Mouse (Mus musculus): ENCODE measurements at regions not wholly inside any gene's neighbourhood (a gene's known extent, or its start where the extent isn't known, plus 50 kb on each side); places are given as distances from the start of the nearest gene placed in this dataset.
"Not testable (repeated sequence)": the region's sequence is repeated elsewhere in the genome, so short reads cannot be mapped to it uniquely, and the experiment has no call there.

DNA sequence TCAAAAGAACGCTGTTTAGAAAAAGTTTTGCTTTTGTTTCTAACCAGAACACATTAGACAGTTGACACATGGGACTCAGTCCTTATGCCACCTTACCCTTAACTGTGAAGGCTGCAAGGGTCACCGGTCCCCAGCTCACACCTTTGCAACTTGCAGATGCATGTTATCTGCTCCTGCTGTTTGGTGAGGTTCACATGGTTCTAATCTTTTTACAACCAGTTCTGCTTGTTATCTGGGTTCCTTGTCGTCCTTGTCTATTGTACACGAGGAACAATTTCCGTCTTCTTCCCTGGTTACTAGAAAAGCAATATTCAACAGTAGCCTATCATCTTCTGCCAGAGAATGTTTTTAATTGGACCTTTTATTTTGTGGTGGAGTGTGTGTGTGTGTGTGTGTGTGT lies 200.8 kb downstream of the Gm21738 start:
- not testable (repeated sequence) for ATAC-seq (replicated peaks; ENCODE audit: low read depth, poor library complexity, severe bottlenecking)

DNA sequence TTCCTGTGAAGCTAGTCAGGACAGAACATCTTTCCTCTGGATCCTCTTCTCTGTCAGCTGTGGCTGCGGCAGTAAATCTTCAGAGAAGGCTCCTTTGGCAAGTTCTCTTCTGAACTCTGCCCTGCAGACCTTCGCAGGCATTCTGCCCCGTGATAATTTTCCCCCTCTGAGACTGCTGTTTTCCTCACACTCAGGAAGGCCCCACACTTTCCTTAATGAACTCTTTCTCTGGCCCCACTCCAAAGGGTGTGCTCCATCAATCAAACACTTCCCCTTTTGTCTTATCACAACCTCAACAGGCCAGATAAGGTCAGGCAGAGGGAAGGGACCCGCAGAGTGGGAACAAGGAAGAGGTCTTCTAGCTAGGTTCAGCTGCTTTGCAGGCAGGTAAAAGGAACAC lies 210.2 kb downstream of the Gm21738 start:
- ATAC-seq (replicated peaks; ENCODE audit: low read depth, poor library complexity, severe bottlenecking): peak; percentile 83

DNA sequence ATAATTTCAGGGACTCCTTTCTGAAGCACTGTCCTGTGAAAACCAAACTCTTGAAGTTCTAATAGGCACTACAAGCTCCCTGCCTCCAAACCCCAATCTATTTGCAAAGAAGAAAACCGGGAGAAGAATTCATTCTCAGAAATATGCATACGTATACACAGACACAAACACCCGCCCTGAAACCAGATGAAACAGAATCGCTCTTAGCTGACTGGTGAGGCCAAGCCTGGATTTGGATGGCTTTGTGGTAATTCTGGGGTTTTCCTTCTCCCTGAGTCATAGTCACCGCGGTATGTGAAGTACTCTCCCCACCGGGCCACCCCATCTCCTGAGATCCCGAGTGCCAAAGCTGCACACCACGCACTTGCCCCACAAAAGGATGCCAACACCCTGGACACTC lies 238.5 kb downstream of the Gm21738 start:
- peak; percentile 88 for ATAC-seq (replicated peaks; ENCODE audit: low read depth, poor library complexity, severe bottlenecking)

DNA sequence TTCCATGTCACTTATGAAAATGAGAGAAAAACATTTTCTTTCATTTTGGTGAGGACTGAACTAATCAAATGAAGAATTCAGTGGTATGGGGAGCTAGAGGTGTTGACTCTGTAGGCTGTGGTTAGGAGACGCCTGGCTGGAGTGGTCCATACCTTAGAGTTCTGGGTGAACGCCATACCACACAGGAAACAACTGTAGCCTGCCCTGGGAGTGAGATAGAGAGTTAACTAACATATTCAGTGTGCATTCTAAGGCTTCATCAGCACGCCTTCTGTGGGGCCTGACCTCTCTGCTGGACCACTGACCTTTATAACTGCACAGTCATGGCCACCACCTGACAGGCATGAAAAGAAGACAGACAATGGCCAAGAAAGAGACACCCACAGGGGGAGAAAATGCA lies 240.7 kb downstream of the Gm21738 start:
- peak; percentile 69 for ATAC-seq (replicated peaks; ENCODE audit: low read depth, poor library complexity, severe bottlenecking)

DNA sequence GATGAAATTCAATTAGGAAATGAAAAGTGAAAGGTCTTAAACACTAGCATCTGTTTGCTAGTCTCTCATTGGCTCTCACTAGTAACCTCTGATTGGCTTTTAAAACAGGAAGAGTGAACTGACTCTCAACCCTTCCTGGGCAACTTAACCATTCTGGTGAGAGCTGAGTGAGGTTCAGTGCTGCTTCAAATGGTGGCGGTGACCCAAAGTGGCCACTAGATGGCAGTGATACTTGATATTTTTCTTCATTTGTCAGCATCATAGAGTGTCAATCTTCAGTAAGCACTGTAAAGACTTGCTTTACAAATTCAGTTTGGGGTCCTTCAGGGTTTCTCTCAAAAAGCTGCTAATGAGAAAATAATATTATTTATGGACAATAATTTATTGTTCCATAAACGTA lies 243.4 kb downstream of the Gm21738 start:
- ATAC-seq (replicated peaks; ENCODE audit: low read depth, poor library complexity, severe bottlenecking): peak; percentile 72

DNA sequence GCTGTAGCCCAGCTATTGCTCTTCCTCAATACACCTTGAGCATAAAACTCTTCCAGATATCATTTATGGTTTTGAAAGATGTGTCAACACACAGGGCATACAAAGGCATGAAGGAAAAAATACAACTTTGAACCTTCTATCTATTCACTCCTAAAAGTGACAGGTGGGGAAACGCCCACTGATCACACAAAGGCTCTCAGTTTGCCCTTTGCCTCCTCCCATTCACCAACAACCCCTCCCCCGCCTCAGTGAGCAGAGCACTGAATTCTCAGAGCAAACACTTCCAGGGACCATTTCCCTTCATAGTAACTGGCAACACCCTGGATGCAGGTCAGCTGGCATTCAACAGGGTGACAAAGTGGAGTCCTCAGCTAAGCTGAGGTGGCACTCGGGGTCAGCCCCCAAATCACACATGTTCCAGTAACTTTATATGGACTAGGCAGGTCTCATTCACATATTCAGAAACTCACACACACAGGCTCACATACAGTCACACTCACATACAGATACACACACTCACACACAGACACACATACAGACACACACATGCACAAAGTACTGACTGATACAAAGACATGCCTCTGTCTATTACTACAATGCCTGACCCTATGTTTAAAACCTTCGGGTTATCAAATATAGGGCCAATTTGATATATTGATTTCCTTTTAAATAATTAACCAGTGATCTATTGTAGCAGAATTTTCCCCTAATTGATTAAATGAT lies 248.3 kb downstream of the Gm21738 start:
- not testable (repeated sequence) for ATAC-seq (replicated peaks; ENCODE audit: low read depth, poor library complexity, severe bottlenecking)

DNA sequence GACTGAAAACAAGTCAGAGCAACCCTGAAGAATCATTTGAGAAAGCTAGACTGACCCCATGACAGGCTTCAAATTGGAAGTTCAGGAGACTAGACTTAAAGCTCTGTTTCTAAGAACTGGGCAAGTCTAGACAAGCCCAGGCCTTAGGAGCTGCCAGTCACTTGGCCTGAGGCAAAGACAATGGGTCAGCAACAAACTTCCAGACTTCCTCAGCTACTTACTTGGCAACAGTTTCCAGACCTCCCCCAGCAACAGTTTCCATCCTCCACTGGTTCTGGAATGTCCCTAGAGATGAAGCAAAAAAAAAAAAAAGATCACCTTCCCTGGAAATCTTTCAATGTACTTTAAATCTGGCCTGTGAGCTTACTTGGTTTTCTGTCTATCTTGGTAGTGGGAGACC lies 251.9 kb downstream of the Gm21738 start:
- ATAC-seq (replicated peaks; ENCODE audit: low read depth, poor library complexity, severe bottlenecking): no peak

DNA sequence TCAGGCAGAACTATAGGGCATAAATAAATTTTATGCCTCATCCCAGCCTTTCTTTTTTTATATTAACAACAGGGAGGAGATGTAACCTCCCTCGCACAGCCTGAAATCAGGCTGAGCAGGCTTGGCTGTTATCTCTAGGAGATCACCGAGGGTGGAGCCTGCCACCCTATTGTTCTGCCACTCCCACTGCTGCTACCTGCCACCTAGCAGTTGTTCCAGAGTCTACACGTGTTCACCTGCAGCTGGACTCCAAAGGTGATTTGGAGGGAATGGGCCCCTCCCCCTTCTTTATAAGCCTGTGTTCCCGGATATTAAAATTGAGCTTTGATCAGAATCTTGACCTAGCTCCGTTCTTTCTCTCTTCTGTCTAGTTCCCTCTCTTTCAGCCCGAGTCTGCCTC lies 245.8 kb upstream of the Ube2e2 start:
- not testable (repeated sequence) for ATAC-seq (replicated peaks; ENCODE audit: low read depth, poor library complexity, severe bottlenecking)

DNA sequence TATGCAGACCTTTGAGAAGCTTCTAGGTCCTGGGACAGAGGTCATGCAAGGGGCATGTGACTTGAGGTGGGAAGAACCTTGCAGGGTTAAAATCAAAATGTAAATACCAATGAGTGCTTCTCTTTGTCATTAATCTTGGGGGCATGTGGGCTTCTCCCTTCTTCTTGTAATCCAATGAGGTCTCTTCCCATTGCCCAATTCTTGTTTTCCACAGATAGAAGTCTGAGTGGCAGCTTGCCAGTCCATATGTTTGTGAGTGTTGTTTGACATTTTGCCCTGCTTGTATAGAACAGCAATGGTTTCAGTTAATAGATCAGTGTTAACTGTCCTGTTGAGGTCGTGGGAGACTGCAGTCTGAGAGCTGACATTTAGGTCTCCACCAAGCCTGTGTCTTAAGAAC lies 237.5 kb upstream of the Ube2e2 start:
- no peak for ATAC-seq (replicated peaks; ENCODE audit: low read depth, poor library complexity, severe bottlenecking)
